Mouse (Mus musculus) kidney, embryonic 15.5 days (tissue): ENCODE results near the gene Ihh. TPM values are rescaled to one million over a fixed set of nuclear protein-coding genes. Genes with fewer than 3 reads are reported as not detected.

ENCODE experiments used
- ATAC-seq: fragments of 200-750 bp; cut with Nextera tagmentation; replicated peaks from 2 replicates; pipeline ENCODE4 v1.8.0; 2017; ENCODE audit warnings: moderate TSS enrichment; ENCODE audit not compliant: low FRiP score
- H3K27ac ChIP-seq: fragments of 300-500 bp; sonication (generic); 2 replicates; pipeline ENCODE4 v1.5.1; 2015; ENCODE audit warnings: mild to moderate bottlenecking, inconsistent platforms
- H3K27me3 ChIP-seq: fragments of 300-500 bp; sonication (generic); 2 replicates; pipeline ENCODE4 v1.6.1; 2015; ENCODE audit warnings: inconsistent platforms
- H3K36me3 ChIP-seq: fragments of 300-500 bp; sonication (generic); 2 replicates; pipeline ENCODE4 v1.6.1; 2015; ENCODE audit warnings: inconsistent platforms
- H3K4me1 ChIP-seq: fragments of 300-500 bp; sonication (generic); 2 replicates; pipeline ENCODE4 v1.6.1; 2015; ENCODE audit warnings: inconsistent platforms
- H3K4me2 ChIP-seq: fragments of 300-500 bp; sonication (generic); 2 replicates; pipeline ENCODE4 v1.6.1; 2015; ENCODE audit warnings: moderate library complexity, mild to moderate bottlenecking, inconsistent platforms
- H3K4me3 ChIP-seq: fragments of 300-500 bp; sonication (generic); replicated peaks from 2 replicates; pipeline ENCODE4 v1.5.1; 2015; ENCODE audit warnings: mild to moderate bottlenecking, inconsistent platforms
- H3K9ac ChIP-seq: fragments of 300-500 bp; sonication (generic); 2 replicates; pipeline ENCODE4 v1.6.1; 2015; ENCODE audit warnings: mild to moderate bottlenecking, inconsistent platforms
- H3K9me3 ChIP-seq: fragments of 300-500 bp; sonication (generic); replicated peaks from 2 replicates; pipeline ENCODE4 v1.6.1; 2016; ENCODE audit warnings: inconsistent platforms
- WGBS: fragments of 180-500 bp; shearing (Covaris S2); methylation state at CpG from one replicate; pipeline ENCODE4 v1.1.7; 2015; ENCODE audit warnings: mixed read lengths; 5-methylcytosine and 5-hydroxymethylcytosine counted together
- polyA plus RNA-seq: library from polyadenylated mRNA; unstranded; fragments of >200 nt; fragmentation: Nextera tagmentation; extraction: Ambion mirVana; gene quantifications from 2 replicates; pipeline ENCODE4 v1.2.1, GENCODE M21; 2015

Ihh gene
- polyA plus RNA-seq, 1 experiment from 2014 or later: 2.2 TPM

GRCm38 (mm10) chr1:74936221-74936830, 15.1 kb downstream of the Ihh start:
- Histone ChIP-seq H3K27ac (no peak overlapping the region), H3K4me2 (no peak overlapping the region)

DNA sequence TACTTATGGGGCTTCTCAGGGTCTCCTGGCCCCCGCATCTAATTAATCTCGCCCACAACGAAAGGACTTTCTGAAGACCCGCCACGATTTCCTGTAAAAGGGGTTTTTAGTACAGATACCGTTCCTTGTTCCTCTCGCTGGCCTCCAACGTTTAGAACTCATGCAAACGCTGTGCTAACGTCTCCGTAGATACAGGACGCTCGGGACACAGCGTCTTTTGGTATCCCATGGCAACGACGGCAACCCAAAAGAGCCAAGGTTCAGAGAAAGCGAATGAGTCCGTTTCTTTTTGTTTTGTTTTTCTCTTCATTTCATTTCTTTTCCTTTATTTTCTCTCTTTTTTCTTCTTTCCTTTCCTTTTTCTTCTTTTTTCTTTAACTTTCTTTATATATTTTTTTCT, 16.1 kb downstream of the Ihh start, which contains the start of gene Cfap65:
Gene Cfap65 (minus strand): TSS at position 198 of the 400 bp plus-strand sequence.
- no peaks in the 10 kb centered on the region for H3K9me3 ChIP-seq
- no peak within 1 kb of the TSS for H3K9ac ChIP-seq
- H3K4me3 ChIP-seq: peak within 1 kb of the TSS; percentile 30
- 2% methylated on average over 18 of the region's 18 CpGs for WGBS
- no peak within 1 kb of the TSS for H3K27ac ChIP-seq
- H3K36me3 ChIP-seq: no peaks in the 10 kb centered on the region
- H3K4me1 ChIP-seq: 0 out of 2 replicates have a peak, but pooled peaks cover 2% of the 10 kb centered on the region
- ATAC-seq: no peak
- H3K4me2 ChIP-seq: peak within 1 kb of the TSS; percentile 46
- H3K27me3 ChIP-seq: peaks cover 77% of the 10 kb centered on the region

More at GRCm38 (mm10) chr1:74936221-74936830, 15.1 kb downstream of the Ihh start:
- WGBS: 45% methylated on average over 12 of the region's 12 CpGs
- 0 out of 2 replicates have a peak, but pooled peaks cover 2% of the 10 kb centered on the region for H3K4me1 ChIP-seq
- no peak for ATAC-seq
- no peak overlapping the region for H3K4me3 ChIP-seq
- no peaks in the 10 kb centered on the region for H3K9me3 ChIP-seq
- no peaks in the 10 kb centered on the region for H3K36me3 ChIP-seq
- peaks cover 76% of the 10 kb centered on the region for H3K27me3 ChIP-seq
- no peak overlapping the region for H3K9ac ChIP-seq

GRCm38 (mm10) chr1:74927621-74928296, 23.7 kb downstream of the Ihh start:
- Histone ChIP-seq H3K27ac (no peak overlapping the region), H3K4me2 (no peak overlapping the region), H3K9me3 (no peaks in the 10 kb centered on the region), H3K36me3 (no peaks in the 10 kb centered on the region), H3K9ac (no peak overlapping the region), H3K4me3 (no peak overlapping the region), H3K4me1 (no peaks in the 10 kb centered on the region), H3K27me3 (peaks cover 44% of the 10 kb centered on the region)
- 74% methylated on average over 9 of the region's 9 CpGs for WGBS
- ATAC-seq: no peak

DNA sequence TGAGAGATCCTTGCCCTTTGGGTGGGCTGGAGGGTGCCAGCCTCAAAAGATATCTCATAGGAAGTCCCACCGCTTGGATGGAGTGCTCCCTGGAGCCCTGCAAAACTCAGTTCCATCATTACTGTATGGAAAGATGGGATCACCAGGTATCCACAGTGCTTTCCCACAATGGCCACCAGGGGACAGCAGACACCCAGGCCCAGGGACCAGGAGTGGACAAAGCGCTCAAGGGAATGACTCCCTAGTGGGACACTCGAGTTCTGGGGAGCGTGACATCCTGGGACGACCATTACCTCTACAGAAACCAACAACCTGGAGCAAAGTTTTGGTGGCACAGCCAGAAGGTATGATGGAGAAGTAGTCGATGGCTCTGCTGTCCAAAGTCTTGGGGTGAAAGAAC, 24.8 kb downstream of the Ihh start:
- no peak overlapping the region for H3K4me2 ChIP-seq
- no peaks in the 10 kb centered on the region for H3K9me3 ChIP-seq
- 32% methylated on average over 6 of the region's 6 CpGs for WGBS
- H3K4me1 ChIP-seq: no peaks in the 10 kb centered on the region
- no peaks in the 10 kb centered on the region for H3K36me3 ChIP-seq
- ATAC-seq: 0 out of 2 replicates have a peak, but pooled peaks have one; percentile 18
- H3K27me3 ChIP-seq: peaks cover 37% of the 10 kb centered on the region
- H3K4me3 ChIP-seq: no peak overlapping the region
- H3K9ac ChIP-seq: no peak overlapping the region
- no peak overlapping the region for H3K27ac ChIP-seq

DNA sequence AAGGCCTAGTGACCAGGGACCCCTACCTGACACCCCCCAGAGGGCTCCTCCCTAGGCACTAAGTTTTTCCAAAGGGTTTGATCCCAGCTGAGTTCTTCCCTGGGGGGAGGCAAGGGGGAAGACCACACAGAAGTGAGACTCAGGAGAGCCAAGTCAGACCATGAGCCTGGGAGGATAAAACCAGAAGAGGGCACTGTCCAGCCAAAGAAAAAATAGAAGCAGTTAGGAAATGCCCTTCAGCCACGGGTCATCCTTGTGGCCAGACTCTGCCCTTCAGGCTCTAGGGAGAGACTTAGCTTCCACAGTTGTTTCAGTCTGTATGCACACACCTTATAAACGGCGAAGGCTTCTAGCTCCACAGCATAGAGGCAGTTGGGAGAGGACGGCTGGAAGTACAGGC, 27.0 kb downstream of the Ihh start:
- no peak for ATAC-seq
- no peak overlapping the region for H3K9ac ChIP-seq
- no peak overlapping the region for H3K4me3 ChIP-seq
- H3K27me3 ChIP-seq: peaks cover 28% of the 10 kb centered on the region
- no peak overlapping the region for H3K4me2 ChIP-seq
- 63% methylated on average over 4 of the region's 4 CpGs for WGBS
- H3K4me1 ChIP-seq: no peaks in the 10 kb centered on the region
- no peaks in the 10 kb centered on the region for H3K36me3 ChIP-seq
- H3K27ac ChIP-seq: no peak overlapping the region
- H3K9me3 ChIP-seq: no peaks in the 10 kb centered on the region

DNA sequence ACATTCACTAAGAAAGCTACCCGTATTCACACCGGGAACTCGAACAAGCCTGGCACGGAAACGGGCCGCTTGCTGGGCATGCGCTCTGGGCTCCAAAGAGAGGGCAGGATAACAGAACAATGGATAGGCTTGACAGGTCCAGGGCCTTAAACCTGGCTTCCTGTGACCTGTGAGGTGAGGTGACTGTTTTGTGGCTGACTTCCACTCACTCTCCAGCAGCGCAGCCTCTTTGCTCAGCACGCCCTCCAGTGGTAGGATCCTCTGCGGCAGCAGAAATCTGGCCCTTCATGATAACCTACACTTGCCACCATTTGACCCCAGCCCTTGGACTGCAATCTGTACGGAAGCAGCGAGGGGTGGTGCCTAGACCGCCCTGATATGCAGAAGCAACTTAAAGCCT, 35.8 kb downstream of the Ihh start:
- no peaks in the 10 kb centered on the region for H3K4me1 ChIP-seq
- peaks cover 32% of the 10 kb centered on the region; the same call in 1 of the 2 replicates for H3K27me3 ChIP-seq
- no peak overlapping the region for H3K27ac ChIP-seq
- 22% methylated on average over 13 of the region's 13 CpGs for WGBS
- no peaks in the 10 kb centered on the region for H3K36me3 ChIP-seq
- no peak for ATAC-seq
- no peaks in the 10 kb centered on the region for H3K9me3 ChIP-seq
- H3K9ac ChIP-seq: no peak overlapping the region
- no peak overlapping the region for H3K4me3 ChIP-seq
- no peak overlapping the region for H3K4me2 ChIP-seq

DNA sequence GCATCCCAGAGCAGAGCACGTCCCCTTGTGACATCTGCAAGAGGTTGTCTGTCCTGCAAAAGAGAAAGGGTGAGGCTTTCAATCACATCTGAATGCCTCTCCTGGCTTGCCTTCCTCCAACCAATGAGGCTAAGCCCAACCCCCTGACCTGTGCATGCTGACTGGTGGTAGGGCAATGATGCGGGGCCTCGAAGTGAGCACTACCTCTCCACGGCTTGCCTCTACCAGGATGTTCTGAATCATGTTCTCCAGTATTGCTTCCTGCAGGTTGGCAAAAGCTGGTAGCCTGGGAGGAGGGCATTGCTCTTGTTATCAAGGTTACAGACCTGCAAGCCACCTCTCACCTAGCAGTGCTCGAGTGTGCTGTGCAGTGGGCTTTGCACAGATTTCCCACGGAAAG, 49.3 kb downstream of the Ihh start:
- ATAC-seq: no peak
- Histone ChIP-seq H3K4me2 (no peak overlapping the region), H3K9ac (no peak overlapping the region), H3K27me3 (peaks cover 94% of the 10 kb centered on the region), H3K9me3 (no peaks in the 10 kb centered on the region), H3K4me1 (peaks cover 24% of the 10 kb centered on the region), H3K4me3 (no peak overlapping the region), H3K36me3 (no peaks in the 10 kb centered on the region), H3K27ac (no peak overlapping the region)
- WGBS: 23% methylated on average over 6 of the region's 6 CpGs

- Histone ChIP-seq H3K9me3 (no peaks in the 10 kb centered on the region), H3K27me3 (peaks cover 96% of the 10 kb centered on the region), H3K27ac (no peak overlapping the region), H3K36me3 (no peaks in the 10 kb centered on the region), H3K4me3 (no peak overlapping the region), H3K4me1 (peaks cover 24% of the 10 kb centered on the region), H3K4me2 (no peak overlapping the region), H3K9ac (no peak overlapping the region)
- ATAC-seq: no peak
- 8% methylated on average over 3 of the region's 3 CpGs for WGBS
Measured at GRCm38 (mm10) chr1:74901686-74902085, 49.8 kb downstream of the Ihh start.

DNA sequence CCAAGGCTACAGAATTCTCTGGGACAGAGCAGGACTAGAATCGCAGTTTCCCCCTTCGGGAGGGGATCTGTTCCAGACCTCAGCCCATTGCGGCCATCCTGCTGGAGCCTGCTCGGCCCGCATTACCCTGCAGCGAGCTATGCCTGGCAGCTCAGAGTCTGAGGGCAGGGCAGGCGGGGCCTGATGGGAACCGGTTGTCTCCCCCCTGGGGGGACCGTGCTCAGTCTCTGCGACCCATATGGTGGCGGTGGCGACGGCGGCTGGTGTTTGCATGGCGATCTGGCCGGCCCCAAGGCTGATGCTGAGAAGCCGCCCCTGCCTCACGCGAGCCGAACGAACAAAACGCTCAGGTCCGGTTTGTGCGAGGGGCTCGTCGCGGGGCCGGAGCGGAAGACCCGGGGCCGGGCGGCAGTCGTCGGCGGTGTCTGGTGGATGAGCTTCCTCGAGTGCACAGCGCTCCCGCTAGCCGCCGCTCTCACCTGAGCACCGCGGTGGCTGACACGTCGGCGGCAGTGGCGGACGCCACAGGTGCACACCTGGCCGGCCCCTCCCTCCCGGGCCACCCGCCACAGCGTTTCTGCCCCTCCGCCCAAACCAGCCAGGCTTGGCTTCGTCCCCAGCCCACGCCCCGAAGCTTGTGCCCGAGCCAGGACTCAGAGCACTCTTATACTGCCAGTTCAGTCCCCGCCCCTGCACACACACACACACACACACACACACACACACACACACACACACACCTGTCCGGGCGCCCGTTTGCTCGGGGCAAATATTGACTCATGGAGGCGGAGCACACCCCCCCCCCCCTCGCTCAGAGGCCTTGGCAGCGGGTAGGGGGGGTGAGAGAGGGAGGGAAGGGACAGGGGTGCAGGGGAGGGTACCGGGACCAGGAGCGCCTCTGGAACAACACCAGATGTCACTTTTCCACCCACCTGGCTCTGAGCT, 50.9 kb downstream of the Ihh start:
- Histone ChIP-seq H3K9ac (no peak overlapping the region), H3K27me3 (peaks cover 98% of the 10 kb centered on the region), H3K4me2 (peak overlapping the region; percentile 67), H3K4me1 (peaks cover 24% of the 10 kb centered on the region), H3K27ac (no peak overlapping the region), H3K4me3 (peak overlapping the region; percentile 37), H3K36me3 (no peaks in the 10 kb centered on the region), H3K9me3 (no peaks in the 10 kb centered on the region)
- WGBS: under 1% methylated on average over 64 of the region's 66 CpGs
- ATAC-seq: peak; percentile 48; the same call in 1 of the 2 replicates

- Histone ChIP-seq H3K9ac (no peak overlapping the region), H3K27ac (no peak overlapping the region), H3K4me1 (peaks cover 24% of the 10 kb centered on the region), H3K4me3 (no peak overlapping the region), H3K36me3 (no peaks in the 10 kb centered on the region), H3K4me2 (no peak overlapping the region), H3K9me3 (no peaks in the 10 kb centered on the region), H3K27me3 (peaks cover 100% of the 10 kb centered on the region)
- 11% methylated on average over 7 of the region's 10 CpGs for WGBS
- no peak for ATAC-seq
Measured at GRCm38 (mm10) chr1:74898656-74899431, 52.6 kb downstream of the Ihh start.

- Histone ChIP-seq H3K4me3 (no peak overlapping the region), H3K4me1 (peaks cover 29% of the 10 kb centered on the region), H3K36me3 (no peaks in the 10 kb centered on the region), H3K9me3 (no peaks in the 10 kb centered on the region), H3K27me3 (peaks cover 100% of the 10 kb centered on the region), H3K4me2 (no peak overlapping the region), H3K9ac (no peak overlapping the region), H3K27ac (no peak overlapping the region)
- 3% methylated on average over 7 of the region's 7 CpGs for WGBS
- ATAC-seq: no peak
Measured at GRCm38 (mm10) chr1:74897976-74898375, 53.5 kb downstream of the Ihh start.
